ENCODE assay signal across 8 mouse cellular contexts in genomic region chr17:8340407-8341359, GRCm38 (mm10). TPM values are rescaled to one million over a fixed set of nuclear protein-coding genes. Genes with fewer than 3 reads are reported as not detected.
A peak's percentile ranks its signal among the peaks of the same experiment; 100 is the strongest.
DNase-seq lines count a peak whose midpoint lies in the region; ATAC-seq and TF ChIP-seq lines count a peak whose summit lies in the region.

No protein-coding gene starts in this region.

- peak overlapping the region; percentile 68 for H3K9ac ChIP-seq in forebrain, embryonic 11.5 days (ENCODE audit: low read length)
- peak overlapping the region; percentile 99 for H3K9ac ChIP-seq in hindbrain, embryonic 16.5 days (ENCODE audit: low read depth, low read length)
- H3K9ac ChIP-seq in limb, embryonic 13.5 days: peak overlapping the region; percentile 68
- peak overlapping the region; percentile 99 for H3K9ac ChIP-seq in midbrain, embryonic 16.5 days (ENCODE audit: low read depth, low read length)

- DNase-seq in adrenal gland, adult 2 months: peak; percentile 44
- DNase-seq in adrenal gland, postnatal 4 days (ENCODE audit: low spot score in 2 of 2): no peak
- peak; percentile 81 for DNase-seq in brain, embryonic 14.5 days (ENCODE audit: low read depth)
- DNase-seq in forebrain, embryonic 11.5 days (ENCODE audit: low spot score): peak; percentile 72
- no peak for DNase-seq in spleen, adult 12 weeks (ENCODE audit: low spot score)

- H3K36me3 ChIP-seq in forebrain, embryonic 11.5 days (ENCODE audit: control insufficient read depth, insufficient read depth, low read length): no peaks in the 10 kb centered on the region
- no peaks in the 10 kb centered on the region for H3K36me3 ChIP-seq in hindbrain, embryonic 16.5 days (ENCODE audit: control insufficient read depth, insufficient read depth, low read length)
- no peaks in the 10 kb centered on the region for H3K36me3 ChIP-seq in limb, embryonic 13.5 days
- no peaks in the 10 kb centered on the region for H3K36me3 ChIP-seq in midbrain, embryonic 16.5 days (ENCODE audit: control insufficient read depth, insufficient read depth, low read length)

- H3K4me1 ChIP-seq in forebrain, embryonic 11.5 days (replicated peaks; ENCODE audit: control insufficient read depth, insufficient read depth, low read length): peaks cover 8% of the 10 kb centered on the region; the same call in 1 of the 2 replicates
- peaks cover 40% of the 10 kb centered on the region for H3K4me1 ChIP-seq in hindbrain, embryonic 16.5 days (ENCODE audit: control insufficient read depth, insufficient read depth, low read depth, low read length)
- peaks cover 16% of the 10 kb centered on the region for H3K4me1 ChIP-seq in limb, embryonic 13.5 days
- peaks cover 38% of the 10 kb centered on the region for H3K4me1 ChIP-seq in midbrain, embryonic 16.5 days (ENCODE audit: control insufficient read depth, insufficient read depth, low read length)

- H3K27ac ChIP-seq in forebrain, embryonic 11.5 days (ENCODE audit: low read depth, low read length): no peak overlapping the region
- peak overlapping the region; percentile 93 for H3K27ac ChIP-seq in hindbrain, embryonic 16.5 days (ENCODE audit: low read depth, low read length)
- no peak overlapping the region for H3K27ac ChIP-seq in limb, embryonic 13.5 days
- peak overlapping the region; percentile 98 for H3K27ac ChIP-seq in midbrain, embryonic 16.5 days (ENCODE audit: low read length)

- peak overlapping the region; percentile 53 for H3K4me3 ChIP-seq in forebrain, embryonic 11.5 days (ENCODE audit: low read depth, low read length)
- H3K4me3 ChIP-seq in hindbrain, embryonic 16.5 days (ENCODE audit: low read length): peak overlapping the region; percentile 82
- peak overlapping the region; percentile 60 for H3K4me3 ChIP-seq in limb, embryonic 13.5 days
- peak overlapping the region; percentile 81 for H3K4me3 ChIP-seq in midbrain, embryonic 16.5 days (ENCODE audit: low read depth, low read length)

- 0 out of 2 replicates have a peak, but pooled peaks have one; percentile 4 for TF ChIP-seq POLR2A in brain, embryonic 14.5 days (IDR thresholded peaks at IDR 0.05; ENCODE audit: borderline replicate concordance, extremely low read depth, insufficient read depth, insufficient read length, poor library complexity, severe bottlenecking)

- H3K27me3 ChIP-seq in forebrain, embryonic 11.5 days (ENCODE audit: control insufficient read depth, insufficient read depth, low read length): peaks cover 35% of the 10 kb centered on the region
- H3K27me3 ChIP-seq in hindbrain, embryonic 16.5 days (replicated peaks; ENCODE audit: control insufficient read depth, insufficient read depth, low read length): no peaks in the 10 kb centered on the region
- peaks cover 57% of the 10 kb centered on the region for H3K27me3 ChIP-seq in limb, embryonic 13.5 days
- no peaks in the 10 kb centered on the region for H3K27me3 ChIP-seq in midbrain, embryonic 16.5 days (ENCODE audit: control insufficient read depth, insufficient read depth, low read depth, low read length)

- H3K4me2 ChIP-seq in forebrain, embryonic 11.5 days (ENCODE audit: low read depth, low read length, severe bottlenecking): peak overlapping the region; percentile 100
- H3K4me2 ChIP-seq in hindbrain, embryonic 16.5 days (ENCODE audit: low read length): peak overlapping the region; percentile 97
- H3K4me2 ChIP-seq in limb, embryonic 13.5 days (replicated peaks): peak overlapping the region; percentile 99
- H3K4me2 ChIP-seq in midbrain, embryonic 16.5 days (ENCODE audit: low read length): peak overlapping the region; percentile 98

- TF ChIP-seq CTCF in brain, embryonic 14.5 days (IDR thresholded peaks at IDR 0.05; ENCODE audit: borderline replicate concordance, extremely low read depth, insufficient read depth, insufficient read length): no peak

- ATAC-seq in forebrain, embryonic 11.5 days (replicated peaks; ENCODE audit: low FRiP score): peak; percentile 49
- peak; percentile 81 for ATAC-seq in hindbrain, embryonic 16.5 days
- peak; percentile 42 for ATAC-seq in limb, embryonic 13.5 days (ENCODE audit: low FRiP score, low read depth)
- ATAC-seq in midbrain, embryonic 16.5 days: peak; percentile 86

- under 1% methylated on average over 65 of the region's 92 CpGs for WGBS in forebrain, embryonic 11.5 days
- 2% methylated on average over 43 of the region's 92 CpGs for WGBS in hindbrain, embryonic 16.5 days
- under 1% methylated on average over 54 of the region's 92 CpGs for WGBS in limb, embryonic 13.5 days
- under 1% methylated on average over 57 of the region's 92 CpGs for WGBS in midbrain, embryonic 16.5 days

- no peaks in the 10 kb centered on the region for H3K9me3 ChIP-seq in forebrain, embryonic 11.5 days (ENCODE audit: control insufficient read depth, low read length)
- H3K9me3 ChIP-seq in hindbrain, embryonic 16.5 days (ENCODE audit: control insufficient read depth, low read length): no peaks in the 10 kb centered on the region
- no peaks in the 10 kb centered on the region for H3K9me3 ChIP-seq in limb, embryonic 13.5 days
- no peaks in the 10 kb centered on the region for H3K9me3 ChIP-seq in midbrain, embryonic 16.5 days (replicated peaks; ENCODE audit: control insufficient read depth, low read length, poor library complexity, severe bottlenecking)

RNA-seq across cellular contexts. Expression of gene Prr18, which starts 3.4 kb away (rescaled TPM):
- under 1 TPM; 0.14 to 0.49 TPM for total RNA-seq in adrenal gland, adult 2 months (2021)
- 0.25 and 0.38 TPM in 2 replicates for polyA plus RNA-seq in adrenal gland, adult 2 months (2012; rRNA removed)
- 1 to 10 TPM in 1 of 2 experiments, under 1 TPM in 1; 0.85 to 1.1 TPM for total RNA-seq in adrenal gland, postnatal 4 days (2021)
- polyA plus RNA-seq in brain, embryonic 14.5 days (2012; rRNA removed): 21.3 and 29.3 TPM in 2 replicates
- polyA plus RNA-seq in forebrain, embryonic 11.5 days (2014; fragmentation: Nextera tagmentation; extraction: Ambion mirVana): 1.2 and 1.6 TPM in 2 replicates
- 16.4 and 16.9 TPM in 2 replicates for polyA plus RNA-seq in hindbrain, embryonic 16.5 days (2015; fragmentation: Nextera tagmentation; extraction: Ambion mirVana)
- polyA plus RNA-seq in limb, embryonic 13.5 days (2015; fragmentation: Nextera tagmentation; extraction: Ambion mirVana): 0.38 and 0.50 TPM in 2 replicates
- 16.5 and 17.8 TPM in 2 replicates for polyA plus RNA-seq in midbrain, embryonic 16.5 days (2015; fragmentation: Nextera tagmentation; extraction: Ambion mirVana)

RNA-seq across cellular contexts. Expression of gene T2, which starts 15.1 kb away (rescaled TPM):
- not detected for total RNA-seq in adrenal gland, adult 2 months (2021)
- not detected in 2 replicates for polyA plus RNA-seq in adrenal gland, adult 2 months (2012; rRNA removed)
- under 1 TPM in 1 of 2 experiments, not detected in 1; 0.25 TPM for total RNA-seq in adrenal gland, postnatal 4 days (2021)
- 0.81 and 1.4 TPM in 2 replicates for polyA plus RNA-seq in brain, embryonic 14.5 days (2012; rRNA removed)
- polyA plus RNA-seq in forebrain, embryonic 11.5 days (2014; fragmentation: Nextera tagmentation; extraction: Ambion mirVana): 0.33 and 0.59 TPM in 2 replicates
- 0.72 and 0.99 TPM in 2 replicates for polyA plus RNA-seq in hindbrain, embryonic 16.5 days (2015; fragmentation: Nextera tagmentation; extraction: Ambion mirVana)
- 1.1 and 1.3 TPM in 2 replicates for polyA plus RNA-seq in limb, embryonic 13.5 days (2015; fragmentation: Nextera tagmentation; extraction: Ambion mirVana)
- polyA plus RNA-seq in midbrain, embryonic 16.5 days (2015; fragmentation: Nextera tagmentation; extraction: Ambion mirVana): 0.53 and 0.88 TPM in 2 replicates

RNA-seq across cellular contexts. Expression of gene Sft2d1, which starts 29.8 kb away (rescaled TPM):
- 10 to 100 TPM; 32.8 to 39.7 TPM for total RNA-seq in adrenal gland, adult 2 months (2021)
- polyA plus RNA-seq in adrenal gland, adult 2 months (2012; rRNA removed): 108 and 123 TPM in 2 replicates
- 10 to 100 TPM; 47.7 to 49.2 TPM for total RNA-seq in adrenal gland, postnatal 4 days (2021)
- polyA plus RNA-seq in brain, embryonic 14.5 days (2012; rRNA removed): 156 and 229 TPM in 2 replicates
- polyA plus RNA-seq in forebrain, embryonic 11.5 days (2014; fragmentation: Nextera tagmentation; extraction: Ambion mirVana): 54.8 and 69.1 TPM in 2 replicates
- polyA plus RNA-seq in hindbrain, embryonic 16.5 days (2015; fragmentation: Nextera tagmentation; extraction: Ambion mirVana): 172 and 184 TPM in 2 replicates
- 60.9 and 66.4 TPM in 2 replicates for polyA plus RNA-seq in limb, embryonic 13.5 days (2015; fragmentation: Nextera tagmentation; extraction: Ambion mirVana)
- polyA plus RNA-seq in midbrain, embryonic 16.5 days (2015; fragmentation: Nextera tagmentation; extraction: Ambion mirVana): 198 and 209 TPM in 2 replicates

RNA-seq across cellular contexts. Expression of gene Mpc1, which starts 58.0 kb away (rescaled TPM):
- total RNA-seq in adrenal gland, adult 2 months (2021): 100 to 1,000 TPM; 296 to 304 TPM
- 92.5 and 121 TPM in 2 replicates for polyA plus RNA-seq in adrenal gland, adult 2 months (2012; rRNA removed)
- 100 to 1,000 TPM in 1 of 2 experiments, 10 to 100 TPM in 1; 97.6 to 134 TPM for total RNA-seq in adrenal gland, postnatal 4 days (2021)
- polyA plus RNA-seq in brain, embryonic 14.5 days (2012; rRNA removed): 141 and 162 TPM in 2 replicates
- 87.7 and 87.9 TPM in 2 replicates for polyA plus RNA-seq in forebrain, embryonic 11.5 days (2014; fragmentation: Nextera tagmentation; extraction: Ambion mirVana)
- 389 and 473 TPM in 2 replicates for polyA plus RNA-seq in hindbrain, embryonic 16.5 days (2015; fragmentation: Nextera tagmentation; extraction: Ambion mirVana)
- polyA plus RNA-seq in limb, embryonic 13.5 days (2015; fragmentation: Nextera tagmentation; extraction: Ambion mirVana): 145 and 158 TPM in 2 replicates
- polyA plus RNA-seq in midbrain, embryonic 16.5 days (2015; fragmentation: Nextera tagmentation; extraction: Ambion mirVana): 293 and 338 TPM in 2 replicates

Comparison
In these comparisons a context has a peak if more than half of its experiments do, and no peak if none do; other contexts are left out.
1. DNase-seq: peak in adrenal gland, adult 2 months (single experiment), brain, embryonic 14.5 days (single experiment) and forebrain, embryonic 11.5 days (single experiment); none in adrenal gland, postnatal 4 days (0 of 2) and spleen, adult 12 weeks (single experiment).
2. H3K27ac ChIP-seq: peak in hindbrain, embryonic 16.5 days (single experiment) and midbrain, embryonic 16.5 days (single experiment); none in forebrain, embryonic 11.5 days (single experiment) and limb, embryonic 13.5 days (single experiment).
3. Peak in every context shown above with its lines, with median percentiles within 50 percentile points of each other: ATAC-seq, H3K4me2 ChIP-seq, H3K4me3 ChIP-seq and H3K9ac ChIP-seq.